Mouse (Mus musculus): ENCODE measurements around the gene Pcna. TPM values are rescaled to one million over a fixed set of nuclear protein-coding genes. Genes with fewer than 3 reads are reported as not detected.

The Pcna gene
- polyA plus RNA-seq, 1 experiment from 2014 or later = 339 TPM

DNA sequence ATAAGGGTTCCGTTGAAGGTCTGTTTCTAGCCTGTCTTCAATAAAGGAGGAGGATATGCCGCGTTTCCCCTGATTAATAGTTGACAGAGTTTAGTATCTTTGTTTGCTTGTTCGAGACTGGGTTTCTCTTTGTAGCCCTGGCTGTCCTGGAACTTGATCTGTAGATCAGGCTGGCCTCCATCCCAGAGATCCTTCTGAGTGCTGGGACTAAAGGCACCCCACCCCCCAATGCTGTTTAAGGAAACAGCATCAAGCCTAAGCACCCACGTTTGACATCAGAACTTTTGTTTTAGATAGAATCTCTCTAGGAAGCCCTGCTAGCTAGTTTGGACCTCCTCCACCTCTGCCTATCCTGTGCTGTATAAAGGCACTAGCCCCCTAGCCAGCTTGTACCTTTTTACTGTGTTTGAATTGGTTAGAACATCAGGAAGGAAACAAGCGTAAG lies 11.2 kb upstream of the Pcna start:
- peak overlapping the region; percentile 90 for H3K4me3 ChIP-seq (ENCODE audit: low read depth, low read length)
- peak overlapping the region; percentile 86 for H3K9ac ChIP-seq
- TF ChIP-seq CTCF (IDR thresholded peaks at IDR 0.05; ENCODE audit: low read depth) = no peak
- H3K4me2 ChIP-seq = peak overlapping the region; percentile 80
- peaks cover 6% of the 10 kb centered on the region; the same call in 1 of the 2 replicates for H3K4me1 ChIP-seq (ENCODE audit: insufficient read depth)
- 15% methylated on average over 6 of the region's 6 CpGs for WGBS
- no peaks in the 10 kb centered on the region for H3K36me3 ChIP-seq (ENCODE audit: insufficient read depth)
- ATAC-seq (ENCODE audit: insufficient read depth) = no peak
- 0 out of 2 replicates have a peak overlapping the region, but pooled peaks have one; percentile 8 for H3K27ac ChIP-seq (ENCODE audit: low read depth)
- H3K9me3 ChIP-seq (ENCODE audit: low read depth, low read length) = no peaks in the 10 kb centered on the region
- DNase-seq = no peak
- H3K27me3 ChIP-seq (ENCODE audit: insufficient read depth, low read length) = no peaks in the 10 kb centered on the region

- Histone ChIP-seq H3K36me3 (ENCODE audit: insufficient read depth) (no peaks in the 10 kb centered on the region), H3K9ac (peak overlapping the region; percentile 86), H3K4me1 (ENCODE audit: insufficient read depth) (peaks cover 6% of the 10 kb centered on the region; the same call in 1 of the 2 replicates), H3K27me3 (ENCODE audit: insufficient read depth, low read length) (no peaks in the 10 kb centered on the region), H3K4me2 (peak overlapping the region; percentile 80), H3K4me3 (ENCODE audit: low read depth, low read length) (peak overlapping the region; percentile 90), H3K27ac (ENCODE audit: low read depth) (peak overlapping the region; percentile 75; the same call in 1 of the 2 replicates), H3K9me3 (ENCODE audit: low read depth, low read length) (no peaks in the 10 kb centered on the region)
- no peak for TF ChIP-seq CTCF (IDR thresholded peaks at IDR 0.05; ENCODE audit: low read depth)
- peak; percentile 24 for DNase-seq
- WGBS = under 1% methylated on average over 47 of the region's 47 CpGs
- peak; percentile 51 for ATAC-seq (ENCODE audit: insufficient read depth)
Measured at GRCm38 (mm10) chr2:132263421-132264265, 10.5 kb upstream of the Pcna start.

DNA sequence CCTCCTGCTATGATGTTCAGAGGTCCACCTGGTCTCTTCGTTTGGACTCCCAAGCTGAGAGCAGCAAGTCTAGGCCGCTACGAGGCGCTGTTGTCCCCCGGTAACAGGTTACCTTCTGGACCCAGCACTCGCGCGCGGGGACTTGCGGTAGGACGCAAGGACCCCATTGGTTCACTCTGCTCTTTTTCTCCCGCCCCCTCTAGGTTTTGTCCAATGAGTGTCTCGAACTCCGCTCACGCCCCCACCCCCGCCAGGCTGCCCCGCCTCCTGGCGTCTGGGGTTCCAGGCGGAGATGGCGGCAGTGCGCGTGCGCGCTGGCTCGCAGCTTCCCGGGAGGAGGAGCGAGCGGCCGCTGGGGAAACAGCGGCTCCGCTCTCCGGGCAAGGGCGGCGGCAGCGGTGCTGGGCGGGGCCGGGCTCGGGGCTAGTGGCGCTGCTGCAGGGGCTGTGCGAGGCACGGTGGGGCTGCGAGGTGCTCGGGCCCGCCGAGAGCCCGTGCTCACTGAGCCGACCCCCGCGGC lies 9.8 kb upstream of the Pcna start, which contains the start of gene Cds2:
Gene Cds2 (plus strand): TSS at position 270 of the 520 bp plus-strand sequence.
- Histone ChIP-seq H3K4me2 (peak within 1 kb of the TSS; percentile 80), H3K9me3 (ENCODE audit: low read depth, low read length) (no peaks in the 10 kb centered on the region), H3K27ac (ENCODE audit: low read depth) (peak within 1 kb of the TSS; percentile 75; the same call in 1 of the 2 replicates), H3K9ac (peak within 1 kb of the TSS; percentile 86), H3K36me3 (ENCODE audit: insufficient read depth) (no peaks in the 10 kb centered on the region), H3K4me3 (ENCODE audit: low read depth, low read length) (peak within 1 kb of the TSS; percentile 90), H3K4me1 (ENCODE audit: insufficient read depth) (peaks cover 6% of the 10 kb centered on the region; the same call in 1 of the 2 replicates), H3K27me3 (ENCODE audit: insufficient read depth, low read length) (no peaks in the 10 kb centered on the region)
- TF ChIP-seq CTCF (IDR thresholded peaks at IDR 0.05; ENCODE audit: low read depth) = peak; percentile 83
- WGBS = under 1% methylated on average over 49 of the region's 49 CpGs
- DNase-seq = peak; percentile 99
- peak; percentile 98 for ATAC-seq (ENCODE audit: insufficient read depth)

- H3K9me3 ChIP-seq (ENCODE audit: low read depth, low read length) = no peaks in the 10 kb centered on the region
- H3K27ac ChIP-seq (ENCODE audit: low read depth) = no peak overlapping the region
- ATAC-seq (ENCODE audit: insufficient read depth) = no peak
- no peaks in the 10 kb centered on the region for H3K36me3 ChIP-seq (ENCODE audit: insufficient read depth)
- DNase-seq = no peak
- no peak overlapping the region for H3K4me3 ChIP-seq (ENCODE audit: low read depth, low read length)
- H3K4me1 ChIP-seq (ENCODE audit: insufficient read depth) = peaks cover 6% of the 10 kb centered on the region; the same call in 1 of the 2 replicates
- H3K27me3 ChIP-seq (ENCODE audit: insufficient read depth, low read length) = no peaks in the 10 kb centered on the region
- H3K9ac ChIP-seq = no peak overlapping the region
- no peak for TF ChIP-seq CTCF (IDR thresholded peaks at IDR 0.05; ENCODE audit: low read depth)
- WGBS = 71% methylated on average over 6 of the region's 6 CpGs
- H3K4me2 ChIP-seq = peak overlapping the region; percentile 80
Measured at GRCm38 (mm10) chr2:132262175-132262574, 9.1 kb upstream of the Pcna start.

DNA sequence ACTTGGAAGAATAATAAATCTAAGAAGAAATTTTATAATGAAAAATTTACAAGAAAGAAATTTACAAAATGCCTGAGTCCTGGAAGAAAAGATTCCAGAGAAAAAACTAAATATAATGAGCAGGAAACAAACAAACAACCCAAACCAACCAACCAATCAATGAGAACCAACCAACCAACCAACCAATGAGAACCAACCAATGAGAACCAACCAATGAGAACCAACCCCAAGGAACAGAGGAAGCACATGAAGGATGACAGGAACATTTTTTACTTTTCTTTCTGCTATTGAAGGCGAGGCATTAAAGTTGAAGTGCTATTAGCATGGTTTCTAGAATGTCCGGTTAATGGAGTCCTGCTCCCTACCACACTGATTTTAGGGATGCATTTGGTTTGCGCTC lies 7.5 kb upstream of the Pcna start:
- Histone ChIP-seq H3K9ac (no peak overlapping the region), H3K9me3 (ENCODE audit: low read depth, low read length) (no peaks in the 10 kb centered on the region), H3K36me3 (ENCODE audit: insufficient read depth) (no peaks in the 10 kb centered on the region), H3K27ac (ENCODE audit: low read depth) (no peak overlapping the region), H3K4me2 (no peak overlapping the region), H3K4me1 (ENCODE audit: insufficient read depth) (peaks cover 6% of the 10 kb centered on the region; the same call in 1 of the 2 replicates), H3K4me3 (ENCODE audit: low read depth, low read length) (no peak overlapping the region), H3K27me3 (ENCODE audit: insufficient read depth, low read length) (no peaks in the 10 kb centered on the region)
- ATAC-seq (ENCODE audit: insufficient read depth) = no peak
- DNase-seq = no peak
- no peak for TF ChIP-seq CTCF (IDR thresholded peaks at IDR 0.05; ENCODE audit: low read depth)
- whole genome bisulfite sequencing = 77% methylated on average over 3 of the region's 3 CpGs

DNA sequence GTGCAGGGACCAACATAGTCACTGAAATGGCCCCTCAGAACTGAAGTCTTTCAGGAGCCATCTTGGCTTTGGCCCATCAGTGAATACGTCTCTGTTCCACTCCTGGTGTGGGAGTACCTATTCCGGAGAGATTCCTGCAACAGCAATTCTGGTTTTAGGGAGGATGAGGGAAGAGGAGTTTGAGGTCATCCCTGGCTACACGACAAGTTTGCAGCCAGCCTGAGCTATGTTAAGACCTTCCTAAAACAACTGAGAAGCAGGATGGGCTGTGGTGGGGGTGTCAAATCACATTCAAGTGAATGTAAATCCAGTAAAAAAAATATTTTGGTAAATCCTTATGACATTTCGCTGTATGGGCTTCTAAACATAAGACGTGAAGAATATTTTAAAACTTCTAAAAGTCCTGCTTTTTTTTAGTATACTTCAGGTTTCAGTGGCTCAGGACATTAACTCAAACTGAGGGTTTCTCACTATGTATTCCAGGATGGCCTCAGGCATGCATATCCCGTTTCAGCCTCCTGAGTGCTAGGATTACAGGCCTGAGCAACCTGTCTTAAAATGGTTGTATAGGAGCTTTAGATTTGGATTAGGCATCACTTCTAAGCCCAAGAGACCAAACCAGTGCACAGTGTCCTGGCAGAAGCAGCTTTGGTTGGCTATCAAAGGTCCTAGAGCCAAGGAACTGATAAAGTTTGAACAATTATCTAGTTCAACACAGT lies 4.4 kb upstream of the Pcna start:
- no peak for TF ChIP-seq CTCF (IDR thresholded peaks at IDR 0.05; ENCODE audit: low read depth)
- Histone ChIP-seq H3K4me3 (ENCODE audit: low read depth, low read length) (no peak overlapping the region), H3K9ac (no peak overlapping the region), H3K4me1 (ENCODE audit: insufficient read depth) (no peaks in the 10 kb centered on the region; the same call in 1 of the 2 replicates), H3K27me3 (ENCODE audit: insufficient read depth, low read length) (no peaks in the 10 kb centered on the region), H3K36me3 (ENCODE audit: insufficient read depth) (no peaks in the 10 kb centered on the region), H3K9me3 (ENCODE audit: low read depth, low read length) (no peaks in the 10 kb centered on the region), H3K4me2 (no peak overlapping the region), H3K27ac (ENCODE audit: low read depth) (no peak overlapping the region)
- no peak for ATAC-seq (ENCODE audit: insufficient read depth)
- WGBS = 86% methylated on average over 6 of the region's 6 CpGs
- DNase-seq = no peak

Data from lung, embryonic 14.5 days (tissue).